Mouse (Mus musculus): ENCODE data around the gene Ldhd. TPM values are rescaled to one million over a fixed set of nuclear protein-coding genes. Genes with fewer than 3 reads are reported as not detected.

Ldhd gene
- total and polyA plus RNA-seq, 3 experiments: 0.08 TPM; not detected in 2

GRCm38 (mm10) chr8:111597310-111597709, 32.9 kb downstream of the Ldhd start:
- TF ChIP-seq NELFE (IDR thresholded peaks at IDR 0.05; ENCODE audit: low read depth, low read length) (no peak), ZMIZ1 (IDR thresholded peaks at IDR 0.05; ENCODE audit: low read depth, low read length) (no peak)
- Histone ChIP-seq H3K9me3 (replicated peaks; ENCODE audit: low read length) (no peaks in the 10 kb centered on the region), H3K4me3 (replicated peaks in 1 of 3; ENCODE audit: low read depth in 2 of 3, low read length in 2 of 3, poor library complexity in 1 of 3) (no peak overlapping the region), H3K27me3 (replicated peaks) (no peaks in the 10 kb centered on the region), H3K79me2 (replicated peaks; ENCODE audit: control insufficient read depth, extremely low read depth, insufficient read depth, poor library complexity, severe bottlenecking) (no peaks in the 10 kb centered on the region), H3K36me3 (replicated peaks in 1 of 2; ENCODE audit: control insufficient read depth in 1 of 2, insufficient read depth in 1 of 2, low read length in 1 of 2) (peaks cover 0 to 14% of the 10 kb centered on the region in 2 experiments), H3K27ac (ENCODE audit: insufficient read depth, low read depth) (no peak overlapping the region), H3K4me1 (ENCODE audit: control insufficient read depth in 1 of 2, insufficient read depth in 2 of 2) (peaks cover 0 to 9% of the 10 kb centered on the region in 2 experiments; a peak in 2 of 4 replicates), H3K4me2 (ENCODE audit: insufficient read depth, low read depth, poor library complexity, severe bottlenecking) (no peak overlapping the region), H3K9ac (ENCODE audit: insufficient read depth, low read depth) (no peak overlapping the region)
- no peak for DNase-seq (ENCODE audit: extremely low read depth)
- dilution Hi-C loops (cut with MboI; ENCODE audit: extremely low pct_ligation_motif_present, extremely low pct_unique_long_range_greater_than_20kb, low sequenced_read_pairs) (no loop called here), in situ Hi-C loops (cut with MboI; ENCODE audit: low pct_ligation_motif_present, low pct_unique_long_range_greater_than_20kb, low sequenced_read_pairs) (no loop called here)

DNA sequence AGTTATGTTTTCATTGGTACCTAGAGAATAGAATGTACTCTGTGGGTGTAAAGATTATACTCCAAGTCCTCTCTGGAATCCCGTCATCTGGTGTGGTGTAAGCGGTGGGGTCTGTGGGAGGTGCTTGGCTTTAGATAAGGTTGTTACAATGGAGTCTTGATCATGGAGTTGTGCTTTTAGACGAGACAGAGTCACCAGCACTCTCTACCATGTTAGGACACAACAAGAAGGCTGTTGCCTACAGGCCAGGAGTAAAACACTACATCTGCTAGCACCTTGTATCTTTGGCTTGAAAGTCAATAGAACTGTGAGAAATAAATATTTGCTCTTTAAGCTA, 33.7 kb downstream of the Ldhd start:
- in situ Hi-C loops (cut with MboI; ENCODE audit: low pct_ligation_motif_present, low pct_unique_long_range_greater_than_20kb, low sequenced_read_pairs): no loop called here
- TF ChIP-seq RAD21 (IDR thresholded peaks at IDR 0.05; ENCODE audit: low read depth, low read length) (no peak), NRF1 (IDR thresholded peaks at IDR 0.05; ENCODE audit: low read depth, low read length) (no peak), ZMIZ1 (IDR thresholded peaks at IDR 0.05; ENCODE audit: low read depth, low read length) (no peak)
- dilution Hi-C loops (cut with MboI; ENCODE audit: extremely low pct_ligation_motif_present, extremely low pct_unique_long_range_greater_than_20kb, low sequenced_read_pairs): no loop called here
- H3K79me2 ChIP-seq (replicated peaks; ENCODE audit: control insufficient read depth, extremely low read depth, insufficient read depth, poor library complexity, severe bottlenecking): no peaks in the 10 kb centered on the region
- H3K27ac ChIP-seq (ENCODE audit: insufficient read depth, low read depth): no peak overlapping the region
- peaks cover 0 to 9% of the 10 kb centered on the region in 2 experiments; a peak in 2 of 4 replicates for H3K4me1 ChIP-seq (ENCODE audit: control insufficient read depth in 1 of 2, insufficient read depth in 2 of 2)
- H3K9ac ChIP-seq (ENCODE audit: insufficient read depth, low read depth): no peak overlapping the region
- no peak overlapping the region for H3K4me3 ChIP-seq (replicated peaks in 1 of 3; ENCODE audit: low read depth in 2 of 3, low read length in 2 of 3, poor library complexity in 1 of 3)
- no peak overlapping the region for H3K4me2 ChIP-seq (ENCODE audit: insufficient read depth, low read depth, poor library complexity, severe bottlenecking)
- no peaks in the 10 kb centered on the region for H3K27me3 ChIP-seq (replicated peaks)
- DNase-seq (ENCODE audit: extremely low read depth): no peak
- no peaks in the 10 kb centered on the region for H3K9me3 ChIP-seq (replicated peaks; ENCODE audit: low read length)
- H3K36me3 ChIP-seq (replicated peaks in 1 of 2; ENCODE audit: control insufficient read depth in 1 of 2, insufficient read depth in 1 of 2, low read length in 1 of 2): peaks cover 0 to 19% of the 10 kb centered on the region in 2 experiments

GRCm38 (mm10) chr8:111595712-111596484, 34.3 kb downstream of the Ldhd start:
- Histone ChIP-seq H3K4me1 (ENCODE audit: control insufficient read depth in 1 of 2, insufficient read depth in 2 of 2) (peaks cover 0 to 9% of the 10 kb centered on the region in 2 experiments; a peak in 2 of 4 replicates), H3K27me3 (replicated peaks) (no peaks in the 10 kb centered on the region), H3K9me3 (replicated peaks; ENCODE audit: low read length) (no peaks in the 10 kb centered on the region), H3K9ac (ENCODE audit: insufficient read depth, low read depth) (no peak overlapping the region), H3K79me2 (replicated peaks; ENCODE audit: control insufficient read depth, extremely low read depth, insufficient read depth, poor library complexity, severe bottlenecking) (no peaks in the 10 kb centered on the region), H3K36me3 (replicated peaks in 1 of 2; ENCODE audit: control insufficient read depth in 1 of 2, insufficient read depth in 1 of 2, low read length in 1 of 2) (peaks cover 0 to 20% of the 10 kb centered on the region in 2 experiments), H3K4me2 (ENCODE audit: insufficient read depth, low read depth, poor library complexity, severe bottlenecking) (no peak overlapping the region), H3K4me3 (replicated peaks in 1 of 3; ENCODE audit: low read depth in 2 of 3, low read length in 2 of 3, poor library complexity in 1 of 3) (no peak overlapping the region), H3K27ac (ENCODE audit: insufficient read depth, low read depth) (no peak overlapping the region)
- dilution Hi-C loops (cut with MboI; ENCODE audit: extremely low pct_ligation_motif_present, extremely low pct_unique_long_range_greater_than_20kb, low sequenced_read_pairs) (no loop called here), in situ Hi-C loops (cut with MboI; ENCODE audit: low pct_ligation_motif_present, low pct_unique_long_range_greater_than_20kb, low sequenced_read_pairs) (no loop called here)
- TF ChIP-seq IRF4 (IDR thresholded peaks at IDR 0.05; ENCODE audit: low read depth, low read length): no peak
- TF ChIP-seq MEF2A (IDR thresholded peaks at IDR 0.05; ENCODE audit: borderline replicate concordance, low read depth, low read length): no peak
- TF ChIP-seq MAX (IDR thresholded peaks at IDR 0.05; ENCODE audit: low read length): no peak
- no peak for DNase-seq (ENCODE audit: extremely low read depth)

Measured in CH12.LX (cell line).